Mouse (Mus musculus) gonadal fat pad, adult 2 months (tissue): ENCODE data around the gene Dnlz. TPM values are rescaled to one million over a fixed set of nuclear protein-coding genes. Genes with fewer than 3 reads are reported as not detected.

ENCODE experiments used
- DNase-seq: peaks from one replicate; pipeline ENCODE4 v3.0.0-alpha.2; 2012; ENCODE audit warnings: low read depth
- polyA plus RNA-seq: library from polyadenylated mRNA; depleted of rRNA; stranded (reverse); fragments of >200 nt; gene quantifications from 2 replicates; pipeline ENCODE4 v1.2.3, GENCODE M21; 2012; rRNA removed

The Dnlz gene
- polyA plus RNA-seq, 1 experiment = 23.4 TPM

- DNase-seq = no peak
Observed at GRCm38 (mm10) chr2:26299336-26299735, 52.6 kb downstream of the Dnlz start.

GRCm38 (mm10) chr2:26298856-26299230 lies 53.1 kb downstream of the Dnlz start:
- no peak for DNase-seq

GRCm38 (mm10) chr2:26298208-26298855 lies 53.6 kb downstream of the Dnlz start:
- no peak for DNase-seq

Other genes with a start within 250 kb of the Dnlz start
- 34.9 and 43.5 TPM in 2 replicates for gene Nacc2, start 228.9 kb downstream of the Dnlz start, polyA plus RNA-seq
- gene Lhx3, start 143.8 kb downstream of the Dnlz start, polyA plus RNA-seq = 0.07 TPM in 1 of 2 replicates, not detected in the other
- 51.8 and 70.0 TPM in 2 replicates for gene Qsox2, start 114.6 kb downstream of the Dnlz start, polyA plus RNA-seq
- gene Ccdc187, start 57.6 kb downstream of the Dnlz start, polyA plus RNA-seq = 6.0 and 10.6 TPM in 2 replicates
- 14.8 and 17.7 TPM in 2 replicates for gene Gpsm1, start 36.6 kb downstream of the Dnlz start, polyA plus RNA-seq
- 11.8 and 15.7 TPM in 2 replicates for gene Card9, start 8.8 kb upstream of the Dnlz start, polyA plus RNA-seq
- 69.7 and 95.4 TPM in 2 replicates for gene Snapc4, start 28.5 kb upstream of the Dnlz start, polyA plus RNA-seq
- 121 and 129 TPM in 2 replicates for gene Entr1, start 37.2 kb upstream of the Dnlz start, polyA plus RNA-seq
- 44.4 and 52.8 TPM in 2 replicates for gene Pmpca, start 37.2 kb upstream of the Dnlz start, polyA plus RNA-seq
- 24.9 and 28.2 TPM in 2 replicates for gene Inpp5e, start 57.1 kb upstream of the Dnlz start, polyA plus RNA-seq
- gene Sec16a, start 93.1 kb upstream of the Dnlz start, polyA plus RNA-seq = 115 and 122 TPM in 2 replicates
- 49.0 and 67.9 TPM in 2 replicates for gene Notch1, start 164.6 kb upstream of the Dnlz start, polyA plus RNA-seq
- 321 and 444 TPM in 2 replicates for gene Egfl7, start 227.9 kb upstream of the Dnlz start, polyA plus RNA-seq
- gene Gm20532, start 234.5 kb upstream of the Dnlz start, polyA plus RNA-seq = not detected in 2 replicates